Mouse (Mus musculus) stomach, embryonic 16.5 days (tissue): ENCODE data around the gene Chst4. TPM values are rescaled to one million over a fixed set of nuclear protein-coding genes. Genes with fewer than 3 reads are reported as not detected.

ENCODE experiments used
- ATAC-seq: fragments of 200-750 bp; cut with Nextera tagmentation; 2 replicates; pipeline ENCODE4 v1.8.0; 2017; ENCODE audit warnings: moderate number of reproducible peaks, moderate TSS enrichment; ENCODE audit not compliant: insufficient read depth, low FRiP score
- H3K27ac ChIP-seq: fragments of 300-500 bp; sonication (generic); 2 replicates; pipeline ENCODE4 v1.5.1; 2014; ENCODE audit warnings: low read length
- H3K27me3 ChIP-seq: fragments of 300-500 bp; sonication (generic); 2 replicates; pipeline ENCODE4 v1.6.1; 2014; ENCODE audit warnings: low read length, control low read depth, mixed read lengths; ENCODE audit not compliant: control insufficient read depth, insufficient read depth
- H3K36me3 ChIP-seq: fragments of 300-500 bp; sonication (generic); 2 replicates; pipeline ENCODE4 v1.6.1; 2014; ENCODE audit warnings: low read length; ENCODE audit not compliant: control insufficient read depth, insufficient read depth
- H3K4me1 ChIP-seq: fragments of 300-500 bp; sonication (generic); 2 replicates; pipeline ENCODE4 v1.6.1; 2014; ENCODE audit warnings: low read length, control low read depth, mixed read lengths; ENCODE audit not compliant: control insufficient read depth, insufficient read depth
- H3K4me2 ChIP-seq: fragments of 300-500 bp; sonication (generic); 2 replicates; pipeline ENCODE4 v1.6.1; 2014; ENCODE audit warnings: low read depth, low read length, mixed read lengths
- H3K4me3 ChIP-seq: fragments of 300-500 bp; sonication (generic); replicated peaks from 2 replicates; pipeline ENCODE4 v1.5.1; 2014; ENCODE audit warnings: mild to moderate bottlenecking, low read length
- H3K9ac ChIP-seq: fragments of 300-500 bp; sonication (generic); 2 replicates; pipeline ENCODE4 v1.6.1; 2014; ENCODE audit warnings: low read length
- H3K9me3 ChIP-seq: fragments of 300-500 bp; sonication (generic); replicated peaks from 2 replicates; pipeline ENCODE4 v1.6.1; 2016; ENCODE audit warnings: low read length, control low read depth; ENCODE audit not compliant: control insufficient read depth
- WGBS: fragments of 180-500 bp; shearing (Covaris S2); extraction: QIAGEN DNeasy Blood & Tissue Kit; methylation state at CpG from one replicate; pipeline ENCODE4 v1.1.7; 2014; 5-methylcytosine and 5-hydroxymethylcytosine counted together
- polyA plus RNA-seq: library from polyadenylated mRNA; unstranded; fragments of >200 nt; fragmentation: Nextera tagmentation; extraction: Ambion mirVana; gene quantifications from 2 replicates; pipeline ENCODE4 v1.2.1, GENCODE M21; 2015

The Chst4 gene
- polyA plus RNA-seq, 1 experiment from 2014 or later = 0.94 TPM

DNA sequence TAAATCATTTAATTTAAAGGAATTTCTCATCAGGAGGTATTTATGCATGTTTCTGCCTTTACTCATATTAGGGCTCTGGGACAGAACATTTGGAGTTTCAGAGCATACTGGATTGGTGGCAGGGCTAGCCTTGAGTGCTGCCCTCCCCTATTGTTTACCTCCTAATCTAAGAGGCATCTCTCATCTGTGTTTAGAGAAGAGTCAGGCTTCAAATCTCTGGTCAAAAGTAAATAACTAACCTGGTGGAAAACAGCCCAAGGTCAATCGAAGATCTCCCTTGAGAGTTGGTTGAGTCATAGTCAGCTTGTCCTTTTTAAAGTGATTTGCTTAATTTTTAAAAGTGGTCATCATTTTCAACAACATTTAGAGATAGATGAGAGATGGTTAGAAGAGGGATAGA, 46.6 kb downstream of the Chst4 start:
- WGBS = 58% methylated on average over 1 of the region's 1 CpGs

DNA sequence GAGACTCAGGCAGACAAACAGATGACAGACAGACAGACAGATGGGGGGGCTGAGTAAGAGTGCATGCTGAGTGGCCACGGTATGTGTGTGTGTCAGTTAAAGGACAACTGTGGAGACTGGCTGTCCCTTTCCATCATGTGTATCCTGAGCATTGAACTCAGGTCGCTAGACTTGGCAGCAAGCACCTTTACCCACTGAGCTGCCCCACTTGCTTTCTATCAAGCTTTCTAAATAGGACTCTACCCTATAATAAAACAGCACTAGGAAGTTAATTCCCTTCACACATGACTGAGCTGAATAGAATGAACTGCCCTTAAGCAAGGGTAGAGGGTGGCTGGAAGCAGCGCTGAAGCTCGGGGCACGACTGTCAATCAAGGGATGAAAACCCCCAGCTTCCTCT, 47.4 kb downstream of the Chst4 start:
- Histone ChIP-seq H3K4me2 (no peak overlapping the region), H3K27me3 (no peaks in the 10 kb centered on the region), H3K27ac (no peak overlapping the region), H3K36me3 (no peaks in the 10 kb centered on the region), H3K4me1 (no peaks in the 10 kb centered on the region), H3K9me3 (no peaks in the 10 kb centered on the region), H3K4me3 (no peak overlapping the region), H3K9ac (no peak overlapping the region)
- WGBS = 80% methylated on average over 5 of the region's 5 CpGs
- ATAC-seq = no peak

More for the DNA sequence above, 46.6 kb downstream of the Chst4 start:
- Histone ChIP-seq H3K4me2 (no peak overlapping the region), H3K27me3 (no peaks in the 10 kb centered on the region), H3K4me3 (no peak overlapping the region), H3K9ac (no peak overlapping the region), H3K36me3 (no peaks in the 10 kb centered on the region), H3K4me1 (no peaks in the 10 kb centered on the region), H3K9me3 (no peaks in the 10 kb centered on the region), H3K27ac (no peak overlapping the region)
- no peak for ATAC-seq

DNA sequence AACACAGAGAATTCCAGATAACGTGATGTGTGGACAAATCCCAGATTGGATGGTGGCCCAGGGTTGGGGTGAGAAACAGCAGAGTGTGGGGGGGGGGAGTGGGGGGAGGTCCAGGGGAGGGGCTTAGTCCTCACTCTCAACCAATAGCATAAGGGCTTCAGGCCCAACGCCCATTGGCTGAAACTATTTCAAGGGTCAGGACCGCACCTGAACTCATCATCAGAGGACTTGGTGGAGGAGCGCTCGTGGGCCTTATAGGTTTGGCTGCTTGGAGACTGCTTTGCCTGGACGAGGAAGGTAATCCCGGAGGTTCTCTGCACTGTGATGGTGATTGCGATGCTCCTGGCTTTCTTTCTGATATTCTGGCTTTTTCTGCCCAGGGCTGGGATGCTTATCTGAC, 49.3 kb downstream of the Chst4 start, which contains the start of gene Tat:
Gene Tat (plus strand): TSS at position 214 of the 400 bp plus-strand sequence.
- no peak for ATAC-seq
- no peak within 1 kb of the TSS for H3K9ac ChIP-seq
- no peaks in the 10 kb centered on the region for H3K36me3 ChIP-seq
- no peaks in the 10 kb centered on the region for H3K4me1 ChIP-seq
- H3K9me3 ChIP-seq = no peaks in the 10 kb centered on the region
- no peak within 1 kb of the TSS for H3K27ac ChIP-seq
- WGBS = 79% methylated on average over 8 of the region's 8 CpGs
- H3K27me3 ChIP-seq = no peaks in the 10 kb centered on the region
- no peak within 1 kb of the TSS for H3K4me2 ChIP-seq
- no peak within 1 kb of the TSS for H3K4me3 ChIP-seq

DNA sequence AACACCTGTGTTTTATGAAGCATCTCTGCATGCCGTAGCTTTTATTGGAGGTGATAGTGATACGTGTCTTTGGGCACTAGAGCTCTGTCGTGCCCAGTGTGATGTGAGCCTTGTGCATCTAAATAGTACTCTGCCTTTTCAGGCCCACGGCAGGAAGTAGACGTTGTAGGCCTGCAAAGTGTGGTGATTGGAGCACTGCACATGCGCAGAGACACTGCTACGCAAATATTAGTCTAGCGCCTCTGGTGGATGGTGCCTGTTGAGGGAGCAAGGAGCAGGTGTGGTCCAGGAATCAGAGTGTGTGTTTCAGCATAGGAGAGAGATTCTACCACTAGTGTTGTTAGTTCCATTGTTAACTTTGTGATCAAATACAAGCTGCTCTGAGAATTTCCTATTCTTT, 50.4 kb downstream of the Chst4 start:
- Histone ChIP-seq H3K27me3 (no peaks in the 10 kb centered on the region), H3K9ac (no peak overlapping the region), H3K4me2 (no peak overlapping the region), H3K4me1 (no peaks in the 10 kb centered on the region), H3K27ac (no peak overlapping the region), H3K4me3 (no peak overlapping the region), H3K36me3 (no peaks in the 10 kb centered on the region), H3K9me3 (no peaks in the 10 kb centered on the region)
- 87% methylated on average over 8 of the region's 8 CpGs for WGBS
- ATAC-seq = no peak

DNA sequence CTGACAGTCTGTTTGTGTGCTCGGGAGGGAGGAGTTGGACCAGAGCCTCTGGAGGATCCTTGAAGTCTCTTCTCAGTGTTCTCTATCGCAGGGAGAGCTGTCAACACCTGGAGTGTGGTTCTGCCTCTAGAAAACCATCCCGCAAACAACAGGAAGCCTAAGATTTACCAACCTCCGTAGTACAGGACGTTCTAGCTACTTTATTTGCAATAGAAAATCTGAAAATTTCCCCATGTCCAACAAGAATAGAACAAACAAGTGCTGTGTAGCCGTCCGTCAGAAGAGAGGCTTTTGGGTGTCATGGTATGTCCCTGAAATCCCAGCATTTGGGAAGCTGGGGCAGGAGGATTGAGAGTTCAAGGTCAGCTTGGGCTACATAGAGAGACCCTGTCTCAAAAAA, 51.8 kb downstream of the Chst4 start:
- H3K4me1 ChIP-seq = no peaks in the 10 kb centered on the region
- no peak for ATAC-seq
- no peak overlapping the region for H3K4me3 ChIP-seq
- no peaks in the 10 kb centered on the region for H3K9me3 ChIP-seq
- no peak overlapping the region for H3K9ac ChIP-seq
- H3K36me3 ChIP-seq = no peaks in the 10 kb centered on the region
- no peaks in the 10 kb centered on the region for H3K27me3 ChIP-seq
- no peak overlapping the region for H3K4me2 ChIP-seq
- WGBS = 72% methylated on average over 7 of the region's 7 CpGs
- no peak overlapping the region for H3K27ac ChIP-seq

DNA sequence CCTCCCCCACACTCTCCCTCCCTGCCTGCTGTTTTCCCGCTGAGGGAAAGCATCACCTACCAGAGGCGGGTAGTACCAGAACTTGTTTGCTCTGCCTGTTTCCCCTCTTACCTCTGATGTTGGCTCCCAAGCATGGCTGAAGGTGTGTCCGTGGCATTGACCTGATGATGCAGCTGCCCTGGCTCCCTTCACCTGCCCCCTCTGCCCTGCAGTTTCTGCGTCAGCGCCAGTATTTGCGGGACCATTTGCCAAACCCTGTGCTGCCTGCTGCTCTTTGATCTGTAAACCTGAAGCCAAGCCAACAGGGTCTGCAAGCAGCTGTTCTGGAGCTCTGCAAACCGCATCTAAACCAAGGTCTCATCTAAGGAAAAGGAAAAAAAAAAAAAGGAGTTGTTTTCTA, 53.2 kb downstream of the Chst4 start:
- Histone ChIP-seq H3K4me3 (no peak overlapping the region), H3K4me2 (no peak overlapping the region), H3K4me1 (no peaks in the 10 kb centered on the region), H3K27me3 (no peaks in the 10 kb centered on the region), H3K9me3 (no peaks in the 10 kb centered on the region), H3K9ac (no peak overlapping the region), H3K27ac (no peak overlapping the region), H3K36me3 (no peaks in the 10 kb centered on the region)
- 57% methylated on average over 7 of the region's 7 CpGs for WGBS
- ATAC-seq = no peak

DNA sequence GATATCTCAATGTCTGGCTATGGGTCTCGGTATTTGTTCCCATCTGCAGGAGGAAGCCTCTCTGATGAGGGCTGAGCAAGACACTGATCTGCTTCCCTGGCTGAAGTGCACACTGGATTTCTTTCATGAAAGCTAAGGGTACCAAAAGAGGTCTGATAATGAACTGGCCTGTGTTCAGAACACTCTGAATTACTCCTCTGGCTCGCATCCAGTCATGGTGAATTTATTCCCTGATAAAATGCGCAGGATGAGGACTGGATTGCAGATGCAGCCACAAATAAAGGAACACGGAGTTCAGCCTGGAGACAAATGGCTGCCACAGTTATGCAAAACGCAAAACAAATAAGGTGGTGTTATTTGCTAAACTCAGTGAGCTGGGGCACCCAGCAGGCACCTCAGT, 55.6 kb downstream of the Chst4 start:
- H3K9ac ChIP-seq = no peak overlapping the region
- H3K9me3 ChIP-seq = no peaks in the 10 kb centered on the region

DNA sequence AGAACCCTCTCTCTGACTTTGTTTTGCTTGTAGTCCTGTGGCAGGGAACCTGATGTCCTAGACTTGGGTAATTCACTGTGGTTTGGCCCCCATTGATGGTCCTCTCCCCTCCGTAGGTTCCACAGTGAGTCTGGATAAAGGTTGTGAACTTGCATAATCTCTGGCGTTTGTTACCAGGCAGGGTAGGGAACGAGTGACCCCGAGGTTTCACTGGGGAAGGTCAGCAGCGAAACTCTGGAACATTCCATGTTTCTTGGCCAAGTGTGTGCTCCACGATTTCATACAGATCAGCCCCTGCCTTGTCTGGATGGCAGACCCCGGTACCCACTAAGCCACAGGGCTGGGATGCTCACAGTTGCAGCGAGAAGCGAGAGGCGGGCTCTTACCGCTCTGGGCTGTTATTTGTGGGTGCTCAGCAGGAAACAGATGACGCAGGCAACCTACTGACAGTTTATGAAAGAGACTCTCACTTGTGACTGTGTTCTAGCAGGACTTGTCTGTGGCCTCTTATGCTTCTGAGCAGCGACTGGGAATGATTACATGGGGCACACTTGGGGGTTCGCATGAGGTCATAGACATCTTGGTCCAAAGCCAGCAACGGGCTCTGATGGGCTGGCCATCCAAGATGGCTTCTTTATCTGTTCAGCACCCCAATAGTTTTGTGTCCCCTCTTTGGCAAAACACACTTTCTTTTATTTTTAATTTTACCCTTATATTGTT, 57.0 kb downstream of the Chst4 start:
- no peak for ATAC-seq
- Histone ChIP-seq H3K4me2 (no peak overlapping the region), H3K9ac (no peak overlapping the region), H3K9me3 (no peaks in the 10 kb centered on the region), H3K27ac (no peak overlapping the region), H3K27me3 (no peaks in the 10 kb centered on the region), H3K36me3 (no peaks in the 10 kb centered on the region), H3K4me1 (no peaks in the 10 kb centered on the region), H3K4me3 (no peak overlapping the region)
- WGBS = 72% methylated on average over 15 of the region's 15 CpGs

More for the DNA sequence above, 55.6 kb downstream of the Chst4 start:
- Histone ChIP-seq H3K4me3 (no peak overlapping the region), H3K27ac (no peak overlapping the region), H3K4me2 (no peak overlapping the region), H3K4me1 (no peaks in the 10 kb centered on the region), H3K36me3 (no peaks in the 10 kb centered on the region), H3K27me3 (no peaks in the 10 kb centered on the region)
- no peak for ATAC-seq
- 38% methylated on average over 5 of the region's 5 CpGs for WGBS

DNA sequence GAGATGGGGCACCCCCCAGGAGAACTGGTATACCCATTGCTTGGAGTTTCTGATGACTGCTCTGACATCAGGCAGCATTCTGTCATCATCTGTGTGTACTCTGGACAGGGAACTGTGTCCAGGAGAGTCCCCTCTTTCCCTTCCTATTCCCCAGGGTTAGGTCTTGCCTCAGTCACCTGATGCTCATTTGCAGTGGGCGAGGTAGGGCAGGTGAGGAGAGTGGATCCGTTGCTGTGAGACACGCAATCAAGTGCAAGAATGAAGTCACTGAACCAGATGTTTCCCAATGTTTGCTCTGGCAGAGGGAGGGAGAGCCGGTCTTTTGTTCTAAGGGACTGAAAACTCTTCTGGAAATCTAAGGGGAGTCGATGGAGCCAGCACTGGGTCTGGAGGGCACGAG, 60.2 kb downstream of the Chst4 start:
- Histone ChIP-seq H3K4me2 (no peak overlapping the region), H3K4me3 (no peak overlapping the region), H3K4me1 (no peaks in the 10 kb centered on the region), H3K27me3 (no peaks in the 10 kb centered on the region), H3K36me3 (no peaks in the 10 kb centered on the region), H3K9ac (no peak overlapping the region), H3K27ac (no peak overlapping the region), H3K9me3 (no peaks in the 10 kb centered on the region)
- 60% methylated on average over 6 of the region's 6 CpGs for WGBS
- ATAC-seq = no peak
